Mouse (Mus musculus) C2C12 (cell line): ENCODE data around the gene Casc3.

ENCODE experiments used
- MAX ChIP-seq: IDR thresholded peaks from one replicate; pipeline ENCODE4 v1.6.1; 2011; ENCODE audit warnings: mild to moderate bottlenecking, control low read depth
- MYOD1 ChIP-seq: IDR thresholded peaks from one replicate; pipeline ENCODE4 v1.6.1; 2011; ENCODE audit warnings: low read depth; ENCODE audit not compliant: control insufficient read depth, insufficient read length
- MYOG ChIP-seq: IDR thresholded peaks from one replicate; pipeline ENCODE4 v1.6.1; 2011; ENCODE audit not compliant: control insufficient read depth, insufficient read length; ENCODE audit errors: extremely low read depth

DNA sequence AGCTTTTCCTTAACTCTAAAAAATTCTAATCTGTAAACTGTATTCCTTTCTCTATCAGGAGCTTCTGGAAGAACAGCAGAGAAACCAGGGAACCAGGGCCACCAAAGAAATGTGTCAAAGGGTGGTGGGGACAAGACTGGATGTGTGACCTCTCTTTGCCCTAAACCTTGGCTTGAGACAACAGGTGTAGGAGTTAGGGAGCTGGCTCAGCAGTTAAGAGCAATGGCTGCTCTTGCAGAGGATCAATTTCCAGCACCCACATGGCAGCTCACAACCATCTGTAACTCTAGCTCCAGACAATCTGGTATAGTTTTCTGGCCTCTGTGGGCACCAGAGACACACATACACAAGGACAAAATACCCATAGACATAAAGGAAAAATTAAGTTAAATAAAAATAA, 26.8 kb upstream of the Casc3 start:
- TF ChIP-seq MAX (no peak), MYOD1 (no peak), MYOG (no peak)
